Mouse (Mus musculus) embryo, embryonic 10 days (tissue): ENCODE measurements around the gene Olfr1084.
"Not testable (repeated sequence)": the region's sequence is repeated elsewhere in the genome, so short reads cannot be mapped to it uniquely, and the experiment has no call there.

Source experiments
- DNase-seq: peaks from one replicate; pipeline ENCODE4 v3.0.0-alpha.2; 2015; ENCODE audit warnings: low spot score

Olfr1084 gene

DNA sequence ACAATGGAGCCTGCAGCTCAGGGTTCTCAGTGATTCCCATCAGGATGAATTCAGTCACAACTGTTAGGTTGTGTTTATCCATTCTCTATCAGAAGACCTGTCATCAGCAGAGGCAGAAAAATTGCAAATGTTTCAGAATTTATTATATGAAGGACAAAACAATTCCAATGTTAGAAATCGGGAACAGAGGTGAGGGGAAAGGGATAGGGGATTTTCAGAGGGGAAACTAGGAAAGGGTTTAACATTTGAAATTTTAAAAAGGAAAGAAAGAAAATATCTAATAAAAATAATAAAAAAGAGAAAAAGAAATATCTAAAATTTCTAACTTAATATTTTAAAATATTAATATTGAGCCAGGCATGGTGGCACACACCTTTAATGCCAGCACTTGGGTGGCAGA, at the start of gene Olfr1084:
Gene Olfr1084 (minus strand): TSS at position 101 of the 400 bp plus-strand sequence.
- DNase-seq: not testable (repeated sequence)

DNA sequence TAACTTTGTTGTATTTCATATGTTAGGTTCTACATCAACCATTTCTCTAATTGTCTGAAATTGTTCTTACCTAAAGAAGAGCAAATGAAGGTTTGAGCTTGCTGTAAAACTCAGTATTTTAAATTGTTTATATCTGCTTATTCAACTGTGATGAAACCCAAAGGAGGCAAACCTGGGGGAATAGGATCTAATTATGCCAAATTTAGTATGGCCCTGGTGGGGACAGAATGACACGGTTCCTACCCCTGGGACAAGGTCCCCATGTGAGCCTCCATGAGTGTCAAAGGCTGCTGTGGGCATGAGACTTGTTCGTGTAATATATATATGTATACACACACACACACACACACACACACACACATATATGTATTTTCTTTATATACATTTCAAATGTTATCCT, 40.5 kb upstream of the Olfr1084 start, which contains the start of gene Olfr1086:
Gene Olfr1086 (minus strand): TSS at position 101 of the 400 bp plus-strand sequence.
- no peak for DNase-seq

GRCm38 (mm10) chr2:86661919-86662318, 22.4 kb upstream of the Olfr1084 start, which contains the start of gene Olfr1085:
TSS of gene Olfr1085 (minus strand) at chr2:86662019.
- DNase-seq: no peak

DNA sequence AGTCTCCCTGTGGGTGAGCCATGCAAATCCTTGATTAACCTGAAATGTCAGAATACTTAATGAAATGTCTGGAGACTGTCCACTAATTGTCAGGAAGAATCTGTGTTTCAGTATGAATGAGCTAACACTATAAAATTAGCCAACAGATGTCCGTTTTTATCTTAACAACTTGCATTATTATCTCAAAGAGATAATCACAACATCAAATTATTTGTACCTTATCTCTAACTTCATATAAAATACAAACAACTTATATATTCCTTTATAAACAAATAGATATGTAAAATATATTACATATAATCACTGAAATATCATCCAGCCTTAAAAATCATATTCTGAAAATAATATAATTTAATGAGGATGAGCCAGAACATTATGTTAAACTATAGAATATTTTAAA, 40.7 kb downstream of the Olfr1084 start, which contains the start of gene Olfr1082:
Gene Olfr1082 (minus strand): TSS at position 101 of the 400 bp plus-strand sequence.
- not testable (repeated sequence) for DNase-seq
